In genomic region chr17:31664760-31665159, GRCm38 (mm10) we compare ENCODE assay signal across 9 mouse cellular contexts. TPM values are rescaled to one million over a fixed set of nuclear protein-coding genes. Genes with fewer than 3 reads are reported as not detected.
DNase-seq lines count a peak whose midpoint lies in the region; ATAC-seq and TF ChIP-seq lines count a peak whose summit lies in the region.
"Had no signal": no experiment of that assay in that cellular context is flagged by ENCODE, and none has a peak within 500 bp of the region (broad histone marks: within the 10 kb centered on the region; RNA-seq: fewer than 3 reads in every experiment).

No protein-coding gene starts in this region.

- peak; percentile 88 for ATAC-seq in erythroblast, adult 5-6 weeks (replicated peaks; ENCODE audit: low FRiP score, poor library complexity, severe bottlenecking)
- peak; percentile 31; the same call in 1 of the 2 replicates for ATAC-seq in heart, embryonic 11.5 days (replicated peaks; ENCODE audit: insufficient number of reproducible peaks, low FRiP score, low TSS enrichment)
- ATAC-seq in liver, postnatal 0 days: peak; percentile 87

- no peaks in the 10 kb centered on the region for H3K36me3 ChIP-seq in heart, embryonic 11.5 days (ENCODE audit: control insufficient read depth, insufficient read depth, low read length)
- H3K36me3 ChIP-seq in liver, postnatal 0 days (replicated peaks; ENCODE audit: insufficient read depth, low read length): no peaks in the 10 kb centered on the region

- peak; percentile 90 for DNase-seq in CD4-positive, CD25-positive, alpha-beta regulatory T cell, adult 2 months (ENCODE audit: low read depth, low spot score)
- DNase-seq in kidney, postnatal 25 days: peak; percentile 91 to 92
- DNase-seq in liver, postnatal 0 days: peak; percentile 88
- DNase-seq in ovary, adult 18-20 months (ENCODE audit: low spot score): peak; percentile 73
- DNase-seq in thymus, adult 18-20 months: peak; percentile 65 to 72

- no peak for TF ChIP-seq EP300 in liver, postnatal 0 days (IDR thresholded peaks at IDR 0.05; ENCODE audit: low read depth)

- no peak overlapping the region for H3K4me3 ChIP-seq in bone marrow macrophage, adult 2 months (ENCODE audit: insufficient read depth, low read length)
- H3K4me3 ChIP-seq in heart, embryonic 11.5 days (ENCODE audit: low read depth, low read length): no peak overlapping the region
- H3K4me3 ChIP-seq in liver, postnatal 0 days (ENCODE audit: low read depth, low read length): no peak overlapping the region
- H3K4me3 ChIP-seq: erythroblast, embryonic 14.5 days had no signal

- no peak overlapping the region for H3K4me2 ChIP-seq in heart, embryonic 11.5 days
- H3K4me2 ChIP-seq in liver, postnatal 0 days (ENCODE audit: low read depth, low read length): no peak overlapping the region

- no peaks in the 10 kb centered on the region for H3K27me3 ChIP-seq in heart, embryonic 11.5 days (ENCODE audit: control insufficient read depth, insufficient read depth, low read length)
- no peaks in the 10 kb centered on the region for H3K27me3 ChIP-seq in liver, postnatal 0 days (ENCODE audit: insufficient read depth, low read length)

- no peaks in the 10 kb centered on the region for H3K9me3 ChIP-seq in heart, embryonic 11.5 days (replicated peaks; ENCODE audit: control insufficient read depth, low read length)
- H3K9me3 ChIP-seq in liver, postnatal 0 days (ENCODE audit: low read length): no peaks in the 10 kb centered on the region

- H3K4me1 ChIP-seq in bone marrow macrophage, adult 2 months (ENCODE audit: control insufficient read depth, insufficient read depth, low read length): no peaks in the 10 kb centered on the region
- H3K4me1 ChIP-seq in heart, embryonic 11.5 days (ENCODE audit: control insufficient read depth, insufficient read depth, low read length): no peaks in the 10 kb centered on the region
- H3K4me1 ChIP-seq in liver, postnatal 0 days (ENCODE audit: insufficient read depth): 0 out of 2 replicates have a peak, but pooled peaks cover 3% of the 10 kb centered on the region

- peak; percentile 56; the same call in 1 of the 2 replicates for TF ChIP-seq CTCF in bone marrow macrophage, adult 2 months (IDR thresholded peaks at IDR 0.05; ENCODE audit: low read depth, low read length)
- TF ChIP-seq CTCF in liver, postnatal 0 days (IDR thresholded peaks at IDR 0.05; ENCODE audit: low read depth): peak; percentile 96

- TF ChIP-seq POLR2A in bone marrow macrophage, adult 2 months (IDR thresholded peaks at IDR 0.05; ENCODE audit: borderline replicate concordance, low read depth, low read length): no peak

- no peak overlapping the region for H3K27ac ChIP-seq in bone marrow macrophage, adult 2 months (ENCODE audit: insufficient read depth, low read depth, low read length)
- H3K27ac ChIP-seq in heart, embryonic 11.5 days (ENCODE audit: low read depth, low read length): no peak overlapping the region
- no peak overlapping the region for H3K27ac ChIP-seq in liver, postnatal 0 days (ENCODE audit: low read depth)

- no peak overlapping the region for H3K9ac ChIP-seq in heart, embryonic 11.5 days (ENCODE audit: low read depth, low read length)
- H3K9ac ChIP-seq in liver, postnatal 0 days (replicated peaks): no peak overlapping the region

- 6% methylated on average over 4 of the region's 4 CpGs for WGBS in heart, embryonic 11.5 days (ENCODE audit: insufficient replicate concordance)
- 6% methylated on average over 4 of the region's 4 CpGs for WGBS in liver, postnatal 0 days (ENCODE audit: insufficient replicate concordance)

RNA-seq across cellular contexts. Expression of gene U2af1, which starts 6.1 kb away (rescaled TPM):
- 66.3 and 80.5 TPM in 2 replicates for polyA plus RNA-seq in bone marrow macrophage, adult 2 months (2012; ENCODE audit: insufficient read depth, insufficient read length, missing spikeins)
- total RNA-seq in erythroblast, adult 5-6 weeks (2015; ENCODE audit: low replicate concordance): 13.0 and 21.9 TPM in 2 replicates
- total RNA-seq in erythroblast, adult 5-6 weeks (2017; ENCODE audit: low replicate concordance): 69.0 and 110 TPM in 2 replicates
- 117 and 145 TPM in 2 replicates for polyA plus RNA-seq in heart, embryonic 11.5 days (2014; fragmentation: Nextera tagmentation; extraction: Ambion mirVana)
- 118 and 124 TPM in 2 replicates for polyA plus RNA-seq in liver, postnatal 0 days (2015; fragmentation: Nextera tagmentation; extraction: Ambion mirVana)

RNA-seq across cellular contexts. Expression of gene Cryaa, which starts 12.8 kb away (rescaled TPM):
- polyA plus RNA-seq in bone marrow macrophage, adult 2 months (2012; ENCODE audit: insufficient read depth, insufficient read length, missing spikeins): not detected in 2 replicates
- total RNA-seq in erythroblast, adult 5-6 weeks (2015; ENCODE audit: low replicate concordance): not detected in 2 replicates
- not detected in 2 replicates for total RNA-seq in erythroblast, adult 5-6 weeks (2017; ENCODE audit: low replicate concordance)
- polyA plus RNA-seq in heart, embryonic 11.5 days (2014; fragmentation: Nextera tagmentation; extraction: Ambion mirVana): not detected in 2 replicates
- not detected in 2 replicates for polyA plus RNA-seq in liver, postnatal 0 days (2015; fragmentation: Nextera tagmentation; extraction: Ambion mirVana)
- polyA plus RNA-seq: erythroblast, embryonic 14.5 days had no signal

RNA-seq across cellular contexts. Expression of gene Cbs, which starts 27.7 kb away (rescaled TPM):
- not detected in 2 replicates for polyA plus RNA-seq in bone marrow macrophage, adult 2 months (2012; ENCODE audit: insufficient read depth, insufficient read length, missing spikeins)
- not detected in 2 replicates for total RNA-seq in erythroblast, adult 5-6 weeks (2015; ENCODE audit: low replicate concordance)
- not detected in 2 replicates for total RNA-seq in erythroblast, adult 5-6 weeks (2017; ENCODE audit: low replicate concordance)
- 0.63 and 0.77 TPM in 2 replicates for polyA plus RNA-seq in heart, embryonic 11.5 days (2014; fragmentation: Nextera tagmentation; extraction: Ambion mirVana)
- 63.7 and 70.1 TPM in 2 replicates for polyA plus RNA-seq in liver, postnatal 0 days (2015; fragmentation: Nextera tagmentation; extraction: Ambion mirVana)

Comparison
In these comparisons a context has a peak if more than half of its experiments do, and no peak if none do; other contexts are left out.
1. ATAC-seq: peak in every context shown above with its lines; median percentile 88 in erythroblast, adult 5-6 weeks; 87 in liver, postnatal 0 days; 31 in heart, embryonic 11.5 days.
2. RNA of gene Cbs, which starts 27.7 kb away (polyA plus RNA-seq): 63.7 to 70.1 TPM in liver, postnatal 0 days; 0.63 to 0.77 TPM in heart, embryonic 11.5 days and not detected in bone marrow macrophage, adult 2 months; every median in the first group is over 10 times any median in the second.
3. Peak in every context shown above with its lines, with median percentiles within 50 percentile points of each other: DNase-seq.